Mouse (Mus musculus) lung, postnatal 4 days (tissue): ENCODE measurements around the gene Selp.

ENCODE experiments used
- DNase-seq, 2 experiments: peaks; one replicate each; pipeline ENCODE4 v3.0.0; 2021

Selp gene

GRCm38 (mm10) chr1:164184142-164184870 is 69.2 kb downstream of the Selp start:
- peak in 1 of 2 experiments; percentile 72 for DNase-seq

- DNase-seq, result no peak
Measured at GRCm38 (mm10) chr1:164184871-164185223, 69.8 kb downstream of the Selp start.

GRCm38 (mm10) chr1:164185316-164185715 is 70.3 kb downstream of the Selp start:
- DNase-seq, result no peak

- no peak for DNase-seq
Measured at GRCm38 (mm10) chr1:164187002-164187560, 72.0 kb downstream of the Selp start.

- DNase-seq, result no peak
Measured at GRCm38 (mm10) chr1:164199551-164199950, 84.5 kb downstream of the Selp start.
